Comparison of ENCODE assay signal across 31 mouse cellular contexts in genomic region chr3:154173556-154173955, GRCm38 (mm10).
DNase-seq lines count a peak whose midpoint lies in the region; ATAC-seq and TF ChIP-seq lines count a peak whose summit lies in the region.
"Had no signal": no experiment of that assay in that cellular context is flagged by ENCODE, and none has a peak within 500 bp of the region (broad histone marks: within the 10 kb centered on the region; RNA-seq: fewer than 3 reads in every experiment).

No protein-coding gene starts in this region.

- no peaks in the 10 kb centered on the region for H3K27me3 ChIP-seq in hindbrain, embryonic 10.5 days (ENCODE audit: insufficient read depth, poor library complexity, severe bottlenecking)
- no peaks in the 10 kb centered on the region for H3K27me3 ChIP-seq in hindbrain, postnatal 0 days (ENCODE audit: insufficient read depth, low read length)
- H3K27me3 ChIP-seq: embryonic facial prominence, embryonic 12.5 days; heart, embryonic 15.5 days; hindbrain, embryonic 13.5 days; limb, embryonic 13.5 days; lung, embryonic 15.5 days; Patski had no signal

- no peak for DNase-seq in hindbrain, embryonic 10.5 days (ENCODE audit: low spot score)
- DNase-seq in hindbrain, postnatal 0 days (ENCODE audit: low spot score), result no peak
- peak; percentile 10 to 33 for DNase-seq in urinary bladder, postnatal 4 days (ENCODE audit: low spot score in 2 of 2)
- DNase-seq in urinary bladder, adult 2 months (ENCODE audit: low spot score), result no peak
- peak; percentile 84 for DNase-seq in ZHBTc4 (ENCODE audit: low read depth, low spot score)
- DNase-seq in left cerebral cortex, adult 2 months (ENCODE audit: extremely low spot score in 1 of 2, low spot score in 2 of 2), result no peak
- DNase-seq in kidney, adult 18-20 months, result no peak
- DNase-seq: adrenal gland, postnatal 36 days; B cell, adult 2 months; cerebellum, adult 8-10 months; cerebellum, postnatal 25 days; embryo, embryonic 11 days; gastrocnemius, postnatal 25 days; heart, postnatal 36 days; kidney, postnatal 14 days; lung, postnatal 4 days; right cerebral cortex, postnatal 25 days; thymus, adult 18-20 months; thymus, postnatal 25 days had no signal

- peak overlapping the region; percentile 46; the same call in 1 of the 2 replicates for H3K27ac ChIP-seq in hindbrain, embryonic 10.5 days
- H3K27ac ChIP-seq in hindbrain, postnatal 0 days, result no peak overlapping the region
- no peak overlapping the region for H3K27ac ChIP-seq in left cerebral cortex, adult 2 months
- H3K27ac ChIP-seq: embryonic facial prominence, embryonic 12.5 days; heart, embryonic 10.5 days; heart, embryonic 15.5 days; hindbrain, embryonic 13.5 days; limb, embryonic 13.5 days; lung, embryonic 15.5 days; stomach, postnatal 0 days had no signal

- H3K36me3 ChIP-seq in hindbrain, embryonic 10.5 days, result no peaks in the 10 kb centered on the region
- H3K36me3 ChIP-seq in hindbrain, postnatal 0 days (ENCODE audit: insufficient read depth, low read length), result no peaks in the 10 kb centered on the region
- H3K36me3 ChIP-seq: embryonic facial prominence, embryonic 12.5 days; G1E; heart, embryonic 10.5 days; heart, embryonic 15.5 days; hindbrain, embryonic 13.5 days; limb, embryonic 13.5 days; lung, embryonic 15.5 days had no signal

- TF ChIP-seq CTCF in hindbrain, postnatal 0 days (IDR thresholded peaks at IDR 0.05; ENCODE audit: low read depth), result no peak
- no peak for TF ChIP-seq CTCF in left cerebral cortex, adult 2 months (IDR thresholded peaks at IDR 0.05)

- ATAC-seq in hindbrain, postnatal 0 days, result no peak
- ATAC-seq: intestine, postnatal 0 days; Patski had no signal

- no peak overlapping the region for H3K9ac ChIP-seq in hindbrain, postnatal 0 days (replicated peaks; ENCODE audit: low read length)
- H3K9ac ChIP-seq: embryonic facial prominence, embryonic 12.5 days; heart, embryonic 15.5 days; hindbrain, embryonic 13.5 days; limb, embryonic 13.5 days; lung, embryonic 15.5 days had no signal

- intact Hi-C loops in left cerebral cortex, adult 2 months (cut with DNase I), result no loop called here

- 36% methylated on average over 1 of the region's 1 CpGs for WGBS in hindbrain, embryonic 10.5 days
- 60% methylated on average over 1 of the region's 1 CpGs for WGBS in hindbrain, postnatal 0 days

- no peak overlapping the region for H3K4me3 ChIP-seq in hindbrain, embryonic 10.5 days
- H3K4me3 ChIP-seq in hindbrain, postnatal 0 days (ENCODE audit: low read length), result no peak overlapping the region
- no peak overlapping the region for H3K4me3 ChIP-seq in left cerebral cortex, adult 2 months
- H3K4me3 ChIP-seq: embryonic facial prominence, embryonic 12.5 days; heart, embryonic 10.5 days; heart, embryonic 15.5 days; hindbrain, embryonic 13.5 days; limb, embryonic 13.5 days; lung, embryonic 15.5 days; megakaryocyte, embryonic 14.5 days had no signal

- H3K4me2 ChIP-seq in hindbrain, postnatal 0 days (ENCODE audit: low read depth, low read length), result no peak overlapping the region
- H3K4me2 ChIP-seq: embryonic facial prominence, embryonic 12.5 days; heart, embryonic 15.5 days; hindbrain, embryonic 13.5 days; limb, embryonic 13.5 days; liver, embryonic 11.5 days; lung, embryonic 15.5 days had no signal

- no peaks in the 10 kb centered on the region for H3K9me3 ChIP-seq in hindbrain, embryonic 10.5 days
- no peaks in the 10 kb centered on the region for H3K9me3 ChIP-seq in hindbrain, postnatal 0 days (ENCODE audit: low read length)
- H3K9me3 ChIP-seq: embryonic facial prominence, embryonic 12.5 days; heart, embryonic 10.5 days; heart, embryonic 15.5 days; hindbrain, embryonic 13.5 days; limb, embryonic 13.5 days; lung, embryonic 15.5 days had no signal

- peaks cover 24% of the 10 kb centered on the region for H3K4me1 ChIP-seq in hindbrain, embryonic 10.5 days (replicated peaks)
- peaks cover 8% of the 10 kb centered on the region for H3K4me1 ChIP-seq in hindbrain, postnatal 0 days (ENCODE audit: insufficient read depth, low read length)
- H3K4me1 ChIP-seq: heart, embryonic 15.5 days; lung, embryonic 15.5 days had no signal

Comparison
In these comparisons a context has a peak if more than half of its experiments do, and no peak if none do; other contexts are left out.
1. DNase-seq: peak in urinary bladder, postnatal 4 days (2 of 2) and ZHBTc4 (single experiment); none in hindbrain, embryonic 10.5 days (single experiment), hindbrain, postnatal 0 days (single experiment), urinary bladder, adult 2 months (single experiment), left cerebral cortex, adult 2 months (0 of 2) and kidney, adult 18-20 months (single experiment).